Mouse (Mus musculus): ENCODE results near the gene Gng3. TPM values are rescaled to one million over a fixed set of nuclear protein-coding genes. Genes with fewer than 3 reads are reported as not detected.

Gng3 gene
- not detected in 2 replicates for total RNA-seq (2023)

DNA sequence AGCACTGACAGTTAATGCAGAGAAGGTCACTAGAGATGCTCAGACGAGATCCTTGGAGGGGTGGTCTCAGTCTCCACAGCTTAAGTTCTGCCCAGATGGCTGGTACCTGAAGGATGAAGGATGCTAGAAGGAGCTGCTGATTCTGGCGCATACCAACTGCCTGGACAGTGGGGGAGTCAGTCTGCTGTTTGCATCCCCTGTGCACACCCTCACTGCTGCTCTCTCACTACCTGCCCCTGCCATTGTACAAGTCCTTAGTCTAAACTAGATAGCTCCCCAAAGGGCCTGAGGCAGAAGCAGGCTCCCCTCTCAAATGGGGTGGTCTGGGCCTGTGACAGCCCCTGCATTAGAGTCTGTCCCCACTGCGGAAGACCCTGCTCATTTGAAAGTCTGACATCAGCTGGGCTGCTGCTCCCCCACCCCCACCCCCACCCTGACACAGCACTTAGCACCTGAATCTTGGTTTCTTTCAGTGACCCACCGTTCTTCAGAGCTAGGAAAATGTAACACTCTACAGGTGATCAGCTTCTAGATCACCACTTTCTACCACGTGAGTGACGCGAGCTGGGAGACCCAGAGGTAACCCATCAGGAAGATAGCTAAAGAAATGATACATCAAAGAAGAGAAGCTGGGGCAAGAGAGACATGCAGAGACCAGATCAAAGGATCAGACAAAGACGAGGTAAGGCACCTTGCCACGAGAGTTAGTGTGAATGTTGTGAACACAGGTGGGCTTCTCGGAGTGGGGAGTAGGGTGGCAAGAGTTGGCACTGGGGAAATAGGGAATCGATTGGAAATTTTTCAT lies at the start of gene Gng3:
TSS of gene Gng3 (minus strand) at position 92 of the 805 bp plus-strand sequence.

DNA sequence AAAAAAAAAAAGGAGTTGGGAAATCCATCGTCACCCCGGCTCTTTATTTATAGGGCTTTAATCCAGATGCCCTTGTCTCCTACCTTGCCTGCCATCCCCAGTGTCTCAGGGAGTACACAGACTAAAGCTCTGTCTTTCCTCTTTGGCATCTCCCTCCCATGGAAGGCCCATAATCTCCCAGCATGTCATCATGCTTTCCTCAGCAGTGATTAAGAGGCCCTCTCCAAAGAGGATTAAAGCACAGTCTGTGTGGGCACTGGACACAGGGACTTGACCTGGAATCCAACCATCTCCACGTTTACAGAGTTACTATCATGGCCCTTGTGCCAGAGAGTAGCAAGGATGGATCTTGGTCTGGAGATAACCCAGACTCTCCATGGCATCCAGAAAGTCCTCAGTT lies 44.6 kb upstream of the Gng3 start, which contains the start of the genes Lbhd1 and Gm49403:
TSS of gene Lbhd1 (plus strand) at position 117 of the 400 bp plus-strand sequence.
TSS of gene Gm49403 (plus strand) at position 315 of the 400 bp plus-strand sequence.

DNA sequence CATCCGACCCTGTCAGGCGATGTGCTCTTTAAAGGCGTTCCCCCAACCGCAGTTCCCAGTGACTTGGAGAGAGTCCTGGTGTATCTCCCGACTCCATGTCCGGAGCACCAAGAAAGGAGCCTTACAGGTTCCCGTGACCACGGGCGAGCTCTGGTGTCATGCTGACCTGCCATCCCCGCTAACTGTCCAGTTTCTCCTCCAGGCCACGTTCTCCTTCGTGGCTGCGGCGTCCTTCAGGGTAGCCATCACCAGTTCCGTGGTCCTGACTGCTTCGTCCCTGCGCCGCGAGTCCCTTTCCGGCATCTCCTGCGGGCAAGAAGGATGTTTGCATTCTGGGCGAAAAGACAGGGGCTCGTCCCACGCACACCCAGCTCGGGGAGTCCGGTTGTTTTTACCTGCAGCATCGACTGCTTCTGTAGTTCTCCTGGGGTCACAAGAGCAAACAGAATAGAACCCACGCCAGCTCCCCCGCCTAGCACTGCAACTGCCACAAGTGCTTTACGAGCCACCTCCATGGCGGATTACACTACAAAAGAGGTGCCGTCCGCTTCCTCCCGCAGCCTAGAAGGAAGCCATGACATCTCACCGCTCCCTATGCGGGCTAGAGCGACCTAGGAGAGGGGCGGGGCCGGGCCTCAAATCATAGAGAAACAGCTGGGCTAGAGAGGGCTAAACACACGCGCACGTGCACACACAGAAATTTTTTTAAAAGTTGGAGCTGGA lies 41.5 kb upstream of the Gng3 start, which contains the start of gene Uqcc3:
TSS of gene Uqcc3 (minus strand) at position 613 of the 723 bp plus-strand sequence.

DNA sequence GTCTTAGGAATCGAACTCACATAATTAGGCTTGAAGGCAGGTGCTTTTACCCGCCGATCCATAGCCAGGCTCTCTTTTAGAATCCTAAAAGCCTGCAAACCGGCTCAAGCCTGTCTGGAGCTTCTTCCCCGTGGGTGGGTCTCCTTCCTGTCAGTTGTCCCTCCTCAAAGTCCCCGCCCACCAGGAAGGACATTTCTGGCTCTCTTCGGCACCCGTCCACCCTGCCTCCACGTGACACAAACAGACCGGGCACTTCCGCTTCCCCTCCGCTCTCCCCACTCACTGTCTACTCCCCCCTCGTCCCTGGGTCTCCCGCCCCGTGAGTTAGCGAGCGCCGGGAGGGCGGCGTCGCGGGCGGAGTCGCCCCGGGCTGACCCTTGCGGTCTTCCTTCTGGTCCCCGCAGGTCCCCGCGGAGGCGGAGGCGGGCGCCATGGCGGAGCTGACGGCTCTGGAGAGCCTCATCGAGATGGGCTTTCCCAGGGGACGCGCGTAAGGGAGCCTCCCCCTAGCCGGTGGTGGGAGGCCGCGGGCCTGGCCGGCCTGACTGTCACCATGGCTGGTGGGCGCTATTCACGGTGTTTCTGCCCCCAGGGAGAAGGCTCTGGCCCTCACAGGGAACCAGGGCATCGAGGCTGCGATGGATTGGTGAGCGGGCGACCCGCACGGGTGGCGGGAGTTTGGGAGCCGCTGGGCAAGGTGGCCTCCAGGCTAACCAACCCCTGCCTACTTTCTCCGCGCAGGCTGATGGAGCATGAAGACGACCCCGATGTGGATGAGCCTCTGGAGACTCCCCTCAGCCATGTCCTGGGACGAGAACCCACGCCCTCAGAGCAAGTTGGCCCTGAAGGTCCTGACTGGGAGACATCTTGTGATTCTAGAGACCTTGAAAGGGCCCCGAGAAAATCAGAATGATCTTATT lies 32.5 kb upstream of the Gng3 start, which contains the start of gene Ubxn1:
TSS of gene Ubxn1 (plus strand) at position 230 of the 920 bp plus-strand sequence.

DNA sequence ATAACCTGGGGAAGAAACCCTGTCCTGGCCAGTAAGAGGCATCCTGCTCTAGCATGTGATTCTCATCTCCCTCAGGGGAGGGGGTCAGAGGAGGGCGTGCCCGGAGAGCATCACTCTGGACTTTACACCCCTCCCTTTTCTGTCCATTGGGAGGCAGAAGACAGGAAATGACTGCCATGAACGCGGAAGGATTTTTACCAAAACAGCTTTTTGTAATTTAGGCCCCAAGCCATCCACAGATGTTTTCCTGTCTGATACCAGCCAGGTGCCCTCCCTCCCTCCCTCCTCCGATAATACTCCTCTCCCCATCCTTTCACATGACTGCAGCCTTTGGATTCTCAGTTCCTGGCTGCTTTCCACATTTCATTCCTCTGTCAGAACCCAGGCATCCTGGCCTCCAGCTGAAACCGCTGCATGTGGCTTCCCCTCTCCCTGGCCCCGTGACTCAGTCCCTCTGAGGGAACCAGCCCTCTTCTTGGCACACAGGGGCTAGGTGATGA lies 11.5 kb upstream of the Gng3 start, which contains the start of gene Lrrn4cl:
TSS of gene Lrrn4cl (plus strand) at position 367 of the 500 bp plus-strand sequence.

DNA sequence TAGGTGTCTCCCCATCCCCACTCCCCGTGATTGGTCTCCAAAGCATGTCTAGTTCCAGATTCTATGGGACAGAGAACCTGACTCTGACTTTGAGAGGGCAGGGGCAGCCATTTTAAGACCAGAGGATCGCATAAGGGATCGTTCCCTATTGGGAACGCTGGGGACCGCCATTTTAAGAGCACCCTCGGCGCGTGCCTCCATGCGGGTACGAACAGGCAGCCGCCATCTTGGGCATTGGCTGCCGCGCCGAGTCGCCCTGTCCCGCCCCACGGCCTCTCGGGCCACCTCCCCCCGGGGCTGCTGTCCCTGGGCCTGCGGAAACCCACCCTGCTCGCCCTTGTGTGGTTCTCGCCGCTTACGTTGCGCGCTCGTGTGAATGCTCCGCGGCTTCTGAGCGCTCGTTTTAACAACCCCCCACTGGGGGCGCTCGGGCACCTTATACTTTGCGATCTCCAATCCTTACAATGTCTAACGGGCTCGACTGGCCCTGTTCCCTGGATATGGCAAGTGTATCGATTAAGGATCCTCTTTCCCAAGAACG lies 1.7 kb downstream of the Gng3 start, which contains the start of gene Bscl2:
TSS of gene Bscl2 (plus strand) at position 217 of the 541 bp plus-strand sequence.

DNA sequence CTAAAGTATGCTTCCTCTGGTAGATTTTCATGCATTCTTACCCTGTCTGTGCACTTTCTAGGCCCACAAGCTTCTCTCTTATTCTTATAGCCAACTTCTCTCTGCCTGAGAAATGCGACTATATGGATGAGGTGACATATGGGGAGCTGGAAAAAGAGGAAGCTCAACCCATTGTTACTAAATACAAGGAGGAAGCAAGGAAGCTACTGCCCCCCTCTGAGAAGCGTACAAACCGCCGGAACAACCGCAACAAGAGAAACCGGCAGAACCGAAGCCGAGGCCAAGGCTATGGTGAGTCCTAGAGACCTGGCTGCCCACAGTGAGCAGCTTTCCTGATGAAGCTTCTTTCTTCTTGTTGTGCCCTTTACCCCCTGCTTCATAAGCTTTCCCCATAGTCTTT lies 9.3 kb downstream of the Gng3 start, which contains the start of gene AC129217.1:
TSS of gene AC129217.1 (plus strand) at position 114 of the 400 bp plus-strand sequence.

DNA sequence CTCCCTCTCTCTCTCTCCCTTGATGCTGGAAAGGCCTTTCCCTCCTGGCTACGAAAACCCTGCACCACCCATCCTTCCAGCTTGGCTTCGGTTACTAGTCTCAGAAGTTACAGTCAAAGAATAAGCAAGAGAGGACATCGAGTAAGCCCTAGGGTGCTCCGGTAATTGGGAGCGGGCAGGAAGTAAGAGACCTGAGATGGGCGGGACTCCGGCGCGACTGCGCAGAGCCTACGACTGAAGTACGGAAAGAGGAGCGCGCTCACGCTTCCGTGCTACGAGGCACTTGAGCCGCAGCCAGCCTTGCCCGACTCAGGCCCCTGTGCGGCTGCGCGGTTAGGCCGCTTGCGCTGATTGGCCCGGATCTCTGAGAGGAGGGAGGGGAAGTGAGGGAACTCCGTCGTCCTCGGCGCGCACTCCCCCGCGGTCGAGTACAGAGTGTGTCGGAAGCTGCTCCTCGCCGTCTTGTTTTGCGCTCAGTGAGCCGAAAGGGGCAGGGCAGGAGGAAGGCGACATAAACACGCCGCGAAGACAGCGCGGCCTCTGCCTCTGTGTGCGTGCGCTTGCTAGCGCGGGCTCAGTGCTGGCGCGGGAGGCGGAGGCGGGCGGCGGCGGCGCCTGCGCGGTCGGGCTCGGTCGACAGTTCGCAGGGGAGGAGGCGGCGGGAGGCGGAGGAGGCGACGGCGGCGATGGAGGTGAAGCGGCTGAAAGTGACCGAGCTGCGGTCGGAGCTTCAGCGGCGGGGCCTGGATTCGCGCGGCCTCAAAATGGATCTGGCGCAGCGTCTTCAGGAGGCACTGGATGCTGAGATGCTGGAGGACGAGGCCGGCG lies 19.2 kb downstream of the Gng3 start, which contains the start of gene Hnrnpul2:
TSS of gene Hnrnpul2 (plus strand) at position 415 of the 828 bp plus-strand sequence.

DNA sequence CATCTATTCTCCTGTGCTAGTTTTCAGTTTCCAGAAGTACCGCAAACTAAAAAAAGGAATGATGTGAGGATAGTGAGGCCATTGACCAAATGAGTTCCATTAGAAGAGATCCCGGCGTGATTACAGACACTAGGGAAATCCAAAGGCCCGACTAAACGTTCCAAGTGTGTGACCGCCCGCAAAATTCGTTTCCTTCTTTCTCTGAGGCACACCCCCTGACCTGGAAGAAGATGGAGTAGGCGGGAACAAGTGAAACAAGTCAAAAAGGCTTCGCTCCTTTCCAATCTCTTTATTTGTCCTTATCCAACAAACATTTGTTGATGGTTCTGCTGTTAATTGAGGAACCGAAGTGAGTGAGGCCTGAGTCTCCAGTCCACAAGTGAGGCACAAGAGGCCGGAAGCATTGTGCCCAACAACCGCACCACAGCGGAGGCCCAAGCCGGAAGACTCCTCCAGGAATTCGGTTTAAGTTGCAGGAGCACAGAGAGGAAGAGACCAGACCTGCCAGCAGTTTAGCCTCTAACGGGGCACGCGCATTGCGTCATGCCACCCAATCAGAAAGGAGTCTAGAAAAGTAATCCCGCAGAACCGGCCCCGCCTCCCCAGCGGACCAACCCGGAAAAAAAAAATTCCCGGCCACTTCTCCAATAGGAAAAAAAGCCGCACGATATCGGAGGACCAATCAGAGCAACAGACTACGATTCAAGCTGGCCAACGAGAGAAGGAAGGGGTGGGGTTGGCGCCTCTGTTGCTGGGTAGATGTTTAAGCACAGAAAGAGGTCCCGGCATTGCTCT lies 20.0 kb downstream of the Gng3 start, which contains the start of gene Ttc9c:
TSS of gene Ttc9c (minus strand) at position 533 of the 795 bp plus-strand sequence.

DNA sequence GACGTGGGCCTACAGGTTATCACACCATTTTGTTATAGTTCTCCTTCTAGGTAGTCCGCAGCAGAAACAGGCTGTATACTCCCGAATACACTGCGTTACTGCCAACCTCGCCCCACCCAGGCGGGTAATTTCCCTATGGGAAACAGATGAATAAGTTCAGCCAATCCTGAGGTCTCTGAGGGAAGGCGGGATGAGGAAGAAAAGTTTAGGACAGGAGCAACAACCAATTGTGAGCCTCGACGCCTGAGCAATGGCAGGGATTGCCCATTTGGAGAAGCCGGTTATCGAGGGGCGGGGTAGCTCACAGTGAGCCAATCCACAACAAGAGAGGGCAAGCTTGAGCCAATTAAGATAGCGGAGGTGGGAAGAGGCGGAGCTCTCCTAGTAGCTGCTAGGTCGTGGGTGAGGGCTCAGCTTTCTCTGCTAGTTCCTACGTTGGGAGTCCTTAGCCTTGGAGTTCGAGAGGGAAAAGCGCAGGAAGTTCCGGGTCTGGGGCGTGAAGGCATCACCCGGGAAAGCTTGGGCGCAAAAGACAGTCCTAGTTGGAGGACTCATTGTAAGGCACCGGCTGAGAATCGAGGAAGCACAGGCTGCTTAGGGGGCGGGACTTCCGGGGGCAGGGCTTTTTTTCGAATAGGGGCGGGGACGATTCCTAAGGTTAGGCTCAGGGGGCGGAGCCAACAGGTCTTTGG lies 36.7 kb downstream of the Gng3 start, which contains the start of gene Zbtb3:
TSS of gene Zbtb3 (plus strand) at position 426 of the 692 bp plus-strand sequence.

DNA sequence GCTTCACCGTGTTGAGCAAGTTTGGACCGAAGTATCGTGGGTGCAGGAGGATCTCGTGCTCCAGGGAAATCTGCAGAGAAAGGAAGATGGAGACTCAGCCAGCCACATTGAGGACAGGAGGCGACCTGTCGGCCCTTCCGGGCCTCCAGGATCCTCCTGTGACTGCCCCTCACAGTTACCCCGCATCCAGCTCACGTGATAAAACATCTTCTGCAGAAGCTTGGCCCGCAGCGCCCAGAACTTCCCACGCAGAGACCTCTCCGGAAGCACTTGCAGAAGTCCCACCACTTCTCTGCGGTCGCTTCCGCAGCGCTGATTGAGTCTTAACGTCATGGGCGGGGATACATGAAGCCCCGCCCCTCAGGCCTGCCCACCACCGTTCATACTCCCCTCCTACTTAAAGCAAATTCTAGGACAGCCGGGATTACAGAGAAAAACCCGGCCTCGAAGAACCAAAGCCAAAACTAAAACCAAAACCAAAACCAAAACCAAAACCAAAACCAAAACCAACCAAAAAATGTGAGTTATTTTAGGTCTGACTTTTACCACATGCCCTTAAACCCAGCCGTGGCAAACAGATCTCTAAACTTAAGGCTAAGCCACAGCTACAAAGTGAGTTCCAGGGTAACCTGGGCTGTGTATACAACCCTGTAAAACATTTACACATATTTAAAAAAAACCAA lies 40.6 kb downstream of the Gng3 start, which contains the start of gene Polr2g:
TSS of gene Polr2g (minus strand) at position 314 of the 683 bp plus-strand sequence.

Other genes starting within 250 kb of the Gng3 start
- not detected in 2 replicates for gene Slc22a8, start 247.9 kb downstream of the Gng3 start, total RNA-seq (2023)
- not detected in 2 replicates for gene Slc22a6, start 221.2 kb downstream of the Gng3 start, total RNA-seq (2023)
- gene Chrm1, start 175.4 kb downstream of the Gng3 start, total RNA-seq (2023): 0.19 and 0.43 TPM in 2 replicates
- gene Slc3a2, start 115.8 kb downstream of the Gng3 start, total RNA-seq (2023): 158 and 184 TPM in 2 replicates
- gene Wdr74, start 103.4 kb downstream of the Gng3 start, total RNA-seq (2023): 22.0 TPM in 2 replicates
- gene 1700092M07Rik, start 98.5 kb downstream of the Gng3 start, total RNA-seq (2023): 1.00 and 1.5 TPM in 2 replicates
- gene Stx5a, start 97.8 kb downstream of the Gng3 start, total RNA-seq (2023): 173 and 212 TPM in 2 replicates
- gene Nxf1, start 82.1 kb downstream of the Gng3 start, total RNA-seq (2023): 146 and 190 TPM in 2 replicates
- gene Tmem223, start 68.2 kb downstream of the Gng3 start, total RNA-seq (2023): 20.3 and 22.0 TPM in 2 replicates
- 52.4 and 65.2 TPM in 2 replicates for gene Tmem179b, start 64.7 kb downstream of the Gng3 start, total RNA-seq (2023)
- 7.5 and 8.2 TPM in 2 replicates for gene Taf6l, start 52.8 kb downstream of the Gng3 start, total RNA-seq (2023)
- 36.0 and 36.7 TPM in 2 replicates for gene Polr2g, start 40.6 kb downstream of the Gng3 start, total RNA-seq (2023)
- 0.52 and 0.76 TPM in 2 replicates for gene Zbtb3, start 36.6 kb downstream of the Gng3 start, total RNA-seq (2023)
- gene Ttc9c, start 19.9 kb downstream of the Gng3 start, total RNA-seq (2023): 16.9 and 18.9 TPM in 2 replicates
- 86.0 and 118 TPM in 2 replicates for gene Hnrnpul2, start 19.2 kb downstream of the Gng3 start, total RNA-seq (2023)
- gene AC129217.1, start 9.4 kb downstream of the Gng3 start, total RNA-seq (2023): 1.4 TPM in 1 of 2 replicates, not detected in the other
- gene Bscl2, start 1.7 kb downstream of the Gng3 start, total RNA-seq (2023): 43.3 and 49.7 TPM in 2 replicates
- gene Lrrn4cl, start 11.6 kb upstream of the Gng3 start, total RNA-seq (2023): 0.27 and 0.57 TPM in 2 replicates
- gene Ubxn1, start 32.3 kb upstream of the Gng3 start, total RNA-seq (2023): 89.2 and 93.8 TPM in 2 replicates
- 15.4 and 22.1 TPM in 2 replicates for gene Uqcc3, start 41.7 kb upstream of the Gng3 start, total RNA-seq (2023)
- 1.8 and 10.2 TPM in 2 replicates for gene Lbhd1, start 44.5 kb upstream of the Gng3 start, total RNA-seq (2023)
- not detected in 2 replicates for gene Gm49403, start 44.7 kb upstream of the Gng3 start, total RNA-seq (2023)
- 15.3 and 21.7 TPM in 2 replicates for gene 1810009A15Rik, start 49.7 kb upstream of the Gng3 start, total RNA-seq (2023)
- gene Gm49416, start 49.7 kb upstream of the Gng3 start, total RNA-seq (2023): 6.5 TPM in 1 of 2 replicates, not detected in the other
- gene Ints5, start 53.8 kb upstream of the Gng3 start, total RNA-seq (2023): 9.3 and 11.1 TPM in 2 replicates
- gene Ganab, start 58.9 kb upstream of the Gng3 start, total RNA-seq (2023): 76.0 and 93.0 TPM in 2 replicates
- gene B3gat3, start 81.2 kb upstream of the Gng3 start, total RNA-seq (2023): 29.7 and 35.6 TPM in 2 replicates
- gene Rom1, start 90.2 kb upstream of the Gng3 start, total RNA-seq (2023): 1.5 and 2.1 TPM in 2 replicates
- gene Eml3, start 90.4 kb upstream of the Gng3 start, total RNA-seq (2023): 43.3 and 54.8 TPM in 2 replicates
- 109 and 121 TPM in 2 replicates for gene Mta2, start 102.7 kb upstream of the Gng3 start, total RNA-seq (2023)
- gene Tut1, start 114.7 kb upstream of the Gng3 start, total RNA-seq (2023): 6.5 and 12.9 TPM in 2 replicates
- gene Eef1g, start 127.8 kb upstream of the Gng3 start, total RNA-seq (2023): 85.1 and 106 TPM in 2 replicates
- 367 and 445 TPM in 2 replicates for gene Ahnak, start 150.1 kb upstream of the Gng3 start, total RNA-seq (2023)
- not detected in 2 replicates for gene Scgb1a1, start 248.8 kb upstream of the Gng3 start, total RNA-seq (2023)

All from neutrophil, adult 65 days (primary cell).